Mouse (Mus musculus) limb, embryonic 15.5 days (tissue): Measurements from ENCODE around the gene Pxmp4. TPM values are rescaled to one million over a fixed set of nuclear protein-coding genes. Genes with fewer than 3 reads are reported as not detected.
A peak's percentile ranks its signal among the peaks of the same experiment; 100 is the strongest.

Experiments used
- ATAC-seq: fragments of 200-750 bp; cut with Nextera tagmentation; 2 replicates; pipeline ENCODE4 v1.8.0; 2017; ENCODE audit warnings: low read depth, moderate TSS enrichment; ENCODE audit not compliant: insufficient number of reproducible peaks, low FRiP score, low TSS enrichment
- H3K27ac ChIP-seq: fragments of 300-500 bp; sonication (generic); 2 replicates; pipeline ENCODE4 v1.5.1; 2015; ENCODE audit warnings: moderate library complexity, mild to moderate bottlenecking, inconsistent platforms
- H3K27me3 ChIP-seq: fragments of 300-500 bp; sonication (generic); 2 replicates; pipeline ENCODE4 v1.6.1; 2015; ENCODE audit warnings: inconsistent platforms
- H3K36me3 ChIP-seq: fragments of 300-500 bp; sonication (generic); 2 replicates; pipeline ENCODE4 v1.6.1; 2015; ENCODE audit warnings: inconsistent platforms
- H3K4me1 ChIP-seq: fragments of 300-500 bp; sonication (generic); 2 replicates; pipeline ENCODE4 v1.6.1; 2015; ENCODE audit warnings: inconsistent platforms
- H3K4me2 ChIP-seq: fragments of 300-500 bp; sonication (generic); 2 replicates; pipeline ENCODE4 v1.6.1; 2015; ENCODE audit warnings: mild to moderate bottlenecking, inconsistent platforms
- H3K4me3 ChIP-seq: fragments of 300-500 bp; sonication (generic); 2 replicates; pipeline ENCODE4 v1.5.1; 2015; ENCODE audit warnings: mild to moderate bottlenecking, inconsistent platforms
- H3K9ac ChIP-seq: fragments of 300-500 bp; sonication (generic); 2 replicates; pipeline ENCODE4 v1.6.1; 2015; ENCODE audit warnings: inconsistent platforms
- H3K9me3 ChIP-seq: fragments of 300-500 bp; sonication (generic); 2 replicates; pipeline ENCODE4 v1.6.1; 2016; ENCODE audit warnings: inconsistent platforms
- WGBS: fragments of 180-500 bp; shearing (Covaris S2); methylation state at CpG from one replicate; pipeline ENCODE4 v1.1.7; 2015; 5-methylcytosine and 5-hydroxymethylcytosine counted together
- polyA plus RNA-seq: library from polyadenylated mRNA; unstranded; fragments of >200 nt; fragmentation: Nextera tagmentation; extraction: Ambion mirVana; gene quantifications from 2 replicates; pipeline ENCODE4 v1.2.1, GENCODE M21; 2015

Pxmp4 gene
- polyA plus RNA-seq, 1 experiment from 2014 or later = 30.8 TPM

GRCm38 (mm10) chr2:154569071-154569748, 34.3 kb downstream of the Pxmp4 start:
- H3K4me3 ChIP-seq = peak overlapping the region; percentile 78
- WGBS = under 1% methylated on average over 67 of the region's 70 CpGs
- H3K9ac ChIP-seq = peak overlapping the region; percentile 55
- peak; percentile 54 for ATAC-seq
- H3K27ac ChIP-seq = peak overlapping the region; percentile 85
- H3K4me1 ChIP-seq = peaks cover 63% of the 10 kb centered on the region
- H3K36me3 ChIP-seq = 0 out of 2 replicates have a peak, but pooled peaks cover 4% of the 10 kb centered on the region
- H3K9me3 ChIP-seq = no peaks in the 10 kb centered on the region
- H3K27me3 ChIP-seq = no peaks in the 10 kb centered on the region
- H3K4me2 ChIP-seq = peak overlapping the region; percentile 80

- no peaks in the 10 kb centered on the region for H3K27me3 ChIP-seq
- peaks cover 11% of the 10 kb centered on the region for H3K36me3 ChIP-seq
- peak overlapping the region; percentile 80 for H3K4me2 ChIP-seq
- no peaks in the 10 kb centered on the region for H3K9me3 ChIP-seq
- peaks cover 69% of the 10 kb centered on the region for H3K4me1 ChIP-seq
- peak overlapping the region; percentile 85 for H3K27ac ChIP-seq
- ATAC-seq = no peak
- peak overlapping the region; percentile 55 for H3K9ac ChIP-seq
- WGBS = 16% methylated on average over 10 of the region's 10 CpGs
- H3K4me3 ChIP-seq = peak overlapping the region; percentile 78
Observed at GRCm38 (mm10) chr2:154568329-154569070, 35.0 kb downstream of the Pxmp4 start.

GRCm38 (mm10) chr2:154567766-154568165, 35.7 kb downstream of the Pxmp4 start:
- no peak for ATAC-seq
- Histone ChIP-seq H3K4me1 (peaks cover 69% of the 10 kb centered on the region), H3K27ac (peak overlapping the region; percentile 85), H3K9me3 (no peaks in the 10 kb centered on the region), H3K27me3 (no peaks in the 10 kb centered on the region), H3K4me2 (peak overlapping the region; percentile 80), H3K36me3 (peaks cover 16% of the 10 kb centered on the region), H3K4me3 (peak overlapping the region; percentile 78), H3K9ac (no peak overlapping the region; the same call in 1 of the 2 replicates)
- WGBS = 64% methylated on average over 2 of the region's 2 CpGs

GRCm38 (mm10) chr2:154566641-154567040, 36.9 kb downstream of the Pxmp4 start:
- peaks cover 22% of the 10 kb centered on the region for H3K36me3 ChIP-seq
- H3K4me3 ChIP-seq = no peak overlapping the region
- ATAC-seq = no peak
- 0 out of 2 replicates have a peak overlapping the region, but pooled peaks have one; percentile 12 for H3K4me2 ChIP-seq
- no peaks in the 10 kb centered on the region for H3K9me3 ChIP-seq
- 28% methylated on average over 8 of the region's 8 CpGs for WGBS
- H3K4me1 ChIP-seq = peaks cover 64% of the 10 kb centered on the region
- H3K27me3 ChIP-seq = no peaks in the 10 kb centered on the region
- peak overlapping the region; percentile 57 for H3K27ac ChIP-seq
- no peak overlapping the region for H3K9ac ChIP-seq

GRCm38 (mm10) chr2:154565562-154565961, 37.9 kb downstream of the Pxmp4 start:
- Histone ChIP-seq H3K27me3 (no peaks in the 10 kb centered on the region), H3K27ac (0 out of 2 replicates have a peak overlapping the region, but pooled peaks have one; percentile 57), H3K4me2 (no peak overlapping the region), H3K9me3 (no peaks in the 10 kb centered on the region), H3K36me3 (peaks cover 29% of the 10 kb centered on the region), H3K9ac (no peak overlapping the region), H3K4me1 (peaks cover 62% of the 10 kb centered on the region), H3K4me3 (no peak overlapping the region)
- no peak for ATAC-seq
- WGBS = 68% methylated on average over 3 of the region's 3 CpGs

GRCm38 (mm10) chr2:154563612-154564170, 39.8 kb downstream of the Pxmp4 start:
- Histone ChIP-seq H3K27me3 (no peaks in the 10 kb centered on the region), H3K4me2 (no peak overlapping the region), H3K9me3 (no peaks in the 10 kb centered on the region), H3K36me3 (peaks cover 32% of the 10 kb centered on the region), H3K27ac (peak overlapping the region; percentile 34; the same call in 1 of the 2 replicates), H3K9ac (no peak overlapping the region), H3K4me3 (no peak overlapping the region), H3K4me1 (peaks cover 62% of the 10 kb centered on the region)
- WGBS = 79% methylated on average over 22 of the region's 22 CpGs
- ATAC-seq = no peak

GRCm38 (mm10) chr2:154558264-154559039, 45.1 kb downstream of the Pxmp4 start, which contains the start of gene Necab3:
Gene Necab3 (minus strand): TSS chr2:154558890.
- Histone ChIP-seq H3K9ac (peak within 1 kb of the TSS; percentile 18; the same call in 1 of the 2 replicates), H3K4me3 (peak within 1 kb of the TSS; percentile 34), H3K36me3 (peaks cover 21% of the 10 kb centered on the region), H3K4me1 (peaks cover 36% of the 10 kb centered on the region), H3K27me3 (no peaks in the 10 kb centered on the region), H3K4me2 (peak within 1 kb of the TSS; percentile 68), H3K9me3 (no peaks in the 10 kb centered on the region), H3K27ac (peak within 1 kb of the TSS; percentile 54; the same call in 1 of the 2 replicates)
- 0 out of 2 replicates have a peak, but pooled peaks have one; percentile 52 for ATAC-seq
- 9% methylated on average over 34 of the region's 34 CpGs for WGBS

GRCm38 (mm10) chr2:154557184-154557832, 46.2 kb downstream of the Pxmp4 start:
- 44% methylated on average over 5 of the region's 5 CpGs for WGBS
- no peaks in the 10 kb centered on the region for H3K9me3 ChIP-seq
- ATAC-seq = no peak; the same call in 1 of the 2 replicates
- peaks cover 43% of the 10 kb centered on the region for H3K4me1 ChIP-seq
- no peak overlapping the region for H3K9ac ChIP-seq
- peaks cover 12% of the 10 kb centered on the region for H3K36me3 ChIP-seq
- H3K4me2 ChIP-seq = no peak overlapping the region
- H3K4me3 ChIP-seq = no peak overlapping the region
- H3K27ac ChIP-seq = no peak overlapping the region; the same call in 1 of the 2 replicates
- no peaks in the 10 kb centered on the region for H3K27me3 ChIP-seq

GRCm38 (mm10) chr2:154555235-154555634, 48.3 kb downstream of the Pxmp4 start:
- Histone ChIP-seq H3K4me3 (no peak overlapping the region), H3K9me3 (no peaks in the 10 kb centered on the region), H3K4me1 (peaks cover 38% of the 10 kb centered on the region), H3K36me3 (no peaks in the 10 kb centered on the region), H3K27me3 (peaks cover 10% of the 10 kb centered on the region; the same call in 1 of the 2 replicates), H3K27ac (no peak overlapping the region), H3K4me2 (no peak overlapping the region), H3K9ac (no peak overlapping the region)
- ATAC-seq = no peak
- WGBS = 92% methylated on average over 6 of the region's 6 CpGs

- Histone ChIP-seq H3K27ac (0 out of 2 replicates have a peak overlapping the region, but pooled peaks have one; percentile 23), H3K4me3 (peak overlapping the region; percentile 11), H3K9me3 (no peaks in the 10 kb centered on the region), H3K4me2 (peak overlapping the region; percentile 35), H3K27me3 (peaks cover 13% of the 10 kb centered on the region; the same call in 1 of the 2 replicates), H3K36me3 (no peaks in the 10 kb centered on the region), H3K9ac (no peak overlapping the region), H3K4me1 (peaks cover 35% of the 10 kb centered on the region)
- 18% methylated on average over 27 of the region's 27 CpGs for WGBS
- peak; percentile 31; the same call in 1 of the 2 replicates for ATAC-seq
Observed at GRCm38 (mm10) chr2:154552424-154552907, 51.0 kb downstream of the Pxmp4 start.
